Mouse (Mus musculus) heart, embryonic 13.5 days (tissue): ENCODE results near the gene Olfr533. TPM values are rescaled to one million over a fixed set of nuclear protein-coding genes. Genes with fewer than 3 reads are reported as not detected.

Experiments
- polyA plus RNA-seq: library from polyadenylated mRNA; unstranded; fragments of >200 nt; fragmentation: Nextera tagmentation; extraction: Ambion mirVana; gene quantifications from 2 replicates; pipeline ENCODE4 v1.2.1, GENCODE M21; 2015

Olfr533 gene
- polyA plus RNA-seq, 1 experiment from 2014 or later = not detected

Other genes starting within 250 kb of the Olfr533 start
- gene Cd163l1, start 245.1 kb upstream of the Olfr533 start, polyA plus RNA-seq = 0.39 TPM in 1 of 2 replicates, not detected in the other
- not detected in 2 replicates for gene 5830411N06Rik, start 216.1 kb upstream of the Olfr533 start, polyA plus RNA-seq
- not detected in 2 replicates for gene Olfr525, start 142.5 kb upstream of the Olfr533 start, polyA plus RNA-seq
- not detected in 2 replicates for gene Olfr527, start 129.4 kb upstream of the Olfr533 start, polyA plus RNA-seq
- gene Olfr60, start 101.7 kb upstream of the Olfr533 start, polyA plus RNA-seq = not detected in 2 replicates
- gene Olfr530, start 87.0 kb upstream of the Olfr533 start, polyA plus RNA-seq = not detected in 2 replicates
- gene Olfr531, start 60.5 kb upstream of the Olfr533 start, polyA plus RNA-seq = not detected in 2 replicates
- not detected in 2 replicates for gene Olfr532, start 41.7 kb upstream of the Olfr533 start, polyA plus RNA-seq
- not detected in 2 replicates for gene Olfr535, start 20.8 kb downstream of the Olfr533 start, polyA plus RNA-seq
- not detected in 2 replicates for gene Olfr536, start 44.0 kb downstream of the Olfr533 start, polyA plus RNA-seq
- gene Olfr538, start 104.5 kb downstream of the Olfr533 start, polyA plus RNA-seq = not detected in 2 replicates
- gene Olfr46, start 137.9 kb downstream of the Olfr533 start, polyA plus RNA-seq = not detected in 2 replicates
- not detected in 2 replicates for gene Olfr61, start 165.6 kb downstream of the Olfr533 start, polyA plus RNA-seq
- not detected in 2 replicates for gene Olfr53, start 183.1 kb downstream of the Olfr533 start, polyA plus RNA-seq
- gene Olfr539, start 196.6 kb downstream of the Olfr533 start, polyA plus RNA-seq = not detected in 2 replicates
- gene Olfr45, start 218.6 kb downstream of the Olfr533 start, polyA plus RNA-seq = not detected in 2 replicates
- not detected in 2 replicates for gene Olfr541, start 233.9 kb downstream of the Olfr533 start, polyA plus RNA-seq